In the genomic region with DNA sequence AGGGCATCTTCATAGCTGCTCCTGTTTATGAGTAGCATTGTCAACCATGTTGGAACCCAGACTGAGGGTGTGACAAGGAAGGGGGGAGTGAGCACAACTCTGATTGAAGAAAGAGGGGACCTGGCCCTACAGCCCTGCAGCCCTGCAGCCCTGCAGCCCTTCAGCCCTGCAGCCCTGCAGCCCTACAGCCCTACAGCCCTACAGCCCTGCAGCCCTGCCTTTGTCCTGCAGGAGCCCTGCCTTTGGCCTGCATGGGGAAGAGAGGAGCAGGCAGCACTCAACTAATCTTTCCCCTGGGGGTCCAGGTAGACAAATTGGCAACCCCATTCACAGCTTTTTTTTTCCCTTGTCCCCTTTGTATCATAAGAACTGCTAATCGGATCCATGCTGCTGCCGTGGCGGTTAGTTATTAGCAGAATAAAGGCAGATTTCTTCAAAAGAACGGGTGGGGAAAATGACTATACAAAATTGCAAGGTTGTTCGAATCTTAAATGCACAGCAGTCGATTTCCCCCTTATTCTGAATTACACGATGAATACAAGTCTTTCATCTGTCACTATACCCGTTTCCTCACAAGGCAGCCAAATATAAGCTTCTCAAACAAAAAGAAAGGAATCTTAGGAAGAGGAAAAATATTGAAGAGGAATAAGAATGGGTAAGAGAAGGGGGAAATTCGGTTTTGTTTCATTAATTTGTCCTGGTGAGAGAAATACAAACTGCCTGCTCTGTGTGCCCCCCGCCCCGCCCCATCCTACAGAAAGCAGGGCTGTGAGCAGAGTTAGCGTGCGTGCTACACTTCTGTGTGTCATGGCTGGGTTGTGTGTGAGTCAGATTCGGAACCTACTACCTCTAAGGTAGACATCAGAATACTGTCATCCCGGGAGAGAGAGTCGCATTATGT, we compare ENCODE assay signal across 22 mouse cellular contexts.
A peak's percentile ranks its signal among the peaks of the same experiment; 100 is the strongest.
DNase-seq lines count a peak whose midpoint lies in the region; ATAC-seq lines count a peak whose summit lies in the region.
"Had no signal": no experiment of that assay in that cellular context is flagged by ENCODE, and none has a peak within 500 bp of the region (broad histone marks: within the 10 kb centered on the region; RNA-seq: fewer than 3 reads in every experiment).

No protein-coding gene starts in this region.

- 0 out of 2 replicates have a peak, but pooled peaks have one; percentile 2 for ATAC-seq in hindbrain, embryonic 15.5 days (ENCODE audit: low FRiP score, low read depth)
- ATAC-seq in hindbrain, embryonic 16.5 days: no peak
- ATAC-seq in forebrain, embryonic 11.5 days (replicated peaks; ENCODE audit: low FRiP score): peak; percentile 63
- ATAC-seq in forebrain, embryonic 16.5 days: peak; percentile 39
- peak; percentile 38; the same call in 1 of the 2 replicates for ATAC-seq in midbrain, embryonic 15.5 days (replicated peaks)
- ATAC-seq in heart, embryonic 11.5 days (replicated peaks; ENCODE audit: insufficient number of reproducible peaks, low FRiP score, low TSS enrichment): no peak
- no peak for ATAC-seq in megakaryocyte, adult 5-6 weeks (ENCODE audit: poor library complexity, severe bottlenecking)
- ATAC-seq: inflammation-experienced regulatory T-cells, adult 6 months had no signal

- DNase-seq in forebrain, embryonic 11.5 days (ENCODE audit: low spot score): peak; percentile 72
- DNase-seq: cerebellum, adult 9-11 months; gastrocnemius, postnatal 36 days; heart, postnatal 10 days; kidney, adult 2 months; kidney, postnatal 14 days; right cerebral cortex, adult 18-20 months; spleen, adult 18-20 months; thymus, postnatal 25 days had no signal

- no peak overlapping the region for H3K27ac ChIP-seq in hindbrain, embryonic 15.5 days (replicated peaks)
- no peak overlapping the region for H3K27ac ChIP-seq in hindbrain, embryonic 16.5 days (ENCODE audit: low read depth, low read length)
- 0 out of 2 replicates have a peak overlapping the region, but pooled peaks have one; percentile 9 for H3K27ac ChIP-seq in forebrain, embryonic 11.5 days (ENCODE audit: low read depth, low read length)
- peak overlapping the region; percentile 6 for H3K27ac ChIP-seq in forebrain, embryonic 16.5 days (ENCODE audit: low read length)
- peak overlapping the region; percentile 36 for H3K27ac ChIP-seq in midbrain, embryonic 15.5 days
- no peak overlapping the region for H3K27ac ChIP-seq in heart, embryonic 11.5 days (ENCODE audit: low read depth, low read length)
- H3K27ac ChIP-seq: embryonic facial prominence, embryonic 13.5 days; heart, embryonic 10.5 days; left cerebral cortex, adult 2 months; liver, embryonic 14.5 days; lung, embryonic 15.5 days; neural tube, embryonic 12.5 days had no signal

- H3K9me3 ChIP-seq in hindbrain, embryonic 15.5 days: no peaks in the 10 kb centered on the region
- no peaks in the 10 kb centered on the region for H3K9me3 ChIP-seq in hindbrain, embryonic 16.5 days (ENCODE audit: control insufficient read depth, low read length)
- no peaks in the 10 kb centered on the region for H3K9me3 ChIP-seq in forebrain, embryonic 11.5 days (ENCODE audit: control insufficient read depth, low read length)
- no peaks in the 10 kb centered on the region for H3K9me3 ChIP-seq in forebrain, embryonic 16.5 days (ENCODE audit: control insufficient read depth, low read length)
- H3K9me3 ChIP-seq in midbrain, embryonic 15.5 days: no peaks in the 10 kb centered on the region
- no peaks in the 10 kb centered on the region for H3K9me3 ChIP-seq in heart, embryonic 11.5 days (replicated peaks; ENCODE audit: control insufficient read depth, low read length)
- H3K9me3 ChIP-seq: embryonic facial prominence, embryonic 13.5 days; heart, embryonic 10.5 days; lung, embryonic 15.5 days; neural tube, embryonic 12.5 days had no signal

- H3K27me3 ChIP-seq in hindbrain, embryonic 15.5 days: no peaks in the 10 kb centered on the region
- H3K27me3 ChIP-seq in hindbrain, embryonic 16.5 days (replicated peaks; ENCODE audit: control insufficient read depth, insufficient read depth, low read length): no peaks in the 10 kb centered on the region
- no peaks in the 10 kb centered on the region for H3K27me3 ChIP-seq in forebrain, embryonic 11.5 days (ENCODE audit: control insufficient read depth, insufficient read depth, low read length)
- no peaks in the 10 kb centered on the region for H3K27me3 ChIP-seq in forebrain, embryonic 16.5 days (replicated peaks; ENCODE audit: control insufficient read depth, insufficient read depth, low read length)
- H3K27me3 ChIP-seq in midbrain, embryonic 15.5 days (replicated peaks): no peaks in the 10 kb centered on the region
- no peaks in the 10 kb centered on the region for H3K27me3 ChIP-seq in heart, embryonic 11.5 days (ENCODE audit: control insufficient read depth, insufficient read depth, low read length)
- H3K27me3 ChIP-seq: embryonic facial prominence, embryonic 13.5 days; lung, embryonic 15.5 days; neural tube, embryonic 12.5 days had no signal

- WGBS in hindbrain, embryonic 15.5 days: 56% methylated on average over 16 of the region's 16 CpGs
- 59% methylated on average over 16 of the region's 16 CpGs for WGBS in hindbrain, embryonic 16.5 days
- 25% methylated on average over 16 of the region's 16 CpGs for WGBS in forebrain, embryonic 11.5 days
- 19% methylated on average over 16 of the region's 16 CpGs for WGBS in forebrain, embryonic 16.5 days
- WGBS in midbrain, embryonic 15.5 days: 42% methylated on average over 16 of the region's 16 CpGs
- WGBS in heart, embryonic 11.5 days (ENCODE audit: insufficient replicate concordance): 78% methylated on average over 16 of the region's 16 CpGs

- H3K4me2 ChIP-seq in hindbrain, embryonic 15.5 days: no peak overlapping the region
- no peak overlapping the region for H3K4me2 ChIP-seq in hindbrain, embryonic 16.5 days (ENCODE audit: low read length)
- no peak overlapping the region for H3K4me2 ChIP-seq in forebrain, embryonic 11.5 days (ENCODE audit: low read depth, low read length, severe bottlenecking)
- H3K4me2 ChIP-seq in forebrain, embryonic 16.5 days (ENCODE audit: low read length): no peak overlapping the region
- H3K4me2 ChIP-seq in midbrain, embryonic 15.5 days: no peak overlapping the region
- H3K4me2 ChIP-seq in heart, embryonic 11.5 days: no peak overlapping the region
- H3K4me2 ChIP-seq: embryonic facial prominence, embryonic 13.5 days; lung, embryonic 15.5 days; neural tube, embryonic 12.5 days had no signal

- no peak overlapping the region for H3K4me3 ChIP-seq in hindbrain, embryonic 15.5 days
- no peak overlapping the region for H3K4me3 ChIP-seq in hindbrain, embryonic 16.5 days (ENCODE audit: low read length)
- no peak overlapping the region for H3K4me3 ChIP-seq in forebrain, embryonic 11.5 days (ENCODE audit: low read depth, low read length)
- no peak overlapping the region for H3K4me3 ChIP-seq in forebrain, embryonic 16.5 days (replicated peaks; ENCODE audit: low read length)
- no peak overlapping the region for H3K4me3 ChIP-seq in midbrain, embryonic 15.5 days
- H3K4me3 ChIP-seq in heart, embryonic 11.5 days (ENCODE audit: low read depth, low read length): no peak overlapping the region
- H3K4me3 ChIP-seq: embryonic facial prominence, embryonic 13.5 days; heart, embryonic 10.5 days; left cerebral cortex, adult 2 months; lung, embryonic 15.5 days; neural tube, embryonic 12.5 days had no signal

- H3K9ac ChIP-seq in hindbrain, embryonic 15.5 days: no peak overlapping the region
- no peak overlapping the region; the same call in 1 of the 2 replicates for H3K9ac ChIP-seq in hindbrain, embryonic 16.5 days (ENCODE audit: low read depth, low read length)
- no peak overlapping the region; the same call in 1 of the 2 replicates for H3K9ac ChIP-seq in forebrain, embryonic 11.5 days (ENCODE audit: low read length)
- no peak overlapping the region for H3K9ac ChIP-seq in forebrain, embryonic 16.5 days (replicated peaks; ENCODE audit: low read depth, low read length)
- H3K9ac ChIP-seq in midbrain, embryonic 15.5 days: no peak overlapping the region
- H3K9ac ChIP-seq in heart, embryonic 11.5 days (ENCODE audit: low read depth, low read length): no peak overlapping the region
- H3K9ac ChIP-seq: embryonic facial prominence, embryonic 13.5 days; liver, embryonic 14.5 days; lung, embryonic 15.5 days; neural tube, embryonic 12.5 days had no signal

- H3K36me3 ChIP-seq in hindbrain, embryonic 15.5 days: no peaks in the 10 kb centered on the region
- no peaks in the 10 kb centered on the region for H3K36me3 ChIP-seq in hindbrain, embryonic 16.5 days (ENCODE audit: control insufficient read depth, insufficient read depth, low read length)
- no peaks in the 10 kb centered on the region for H3K36me3 ChIP-seq in forebrain, embryonic 11.5 days (ENCODE audit: control insufficient read depth, insufficient read depth, low read length)
- no peaks in the 10 kb centered on the region for H3K36me3 ChIP-seq in forebrain, embryonic 16.5 days (ENCODE audit: control insufficient read depth, insufficient read depth)
- H3K36me3 ChIP-seq in midbrain, embryonic 15.5 days (replicated peaks): no peaks in the 10 kb centered on the region
- H3K36me3 ChIP-seq in heart, embryonic 11.5 days (ENCODE audit: control insufficient read depth, insufficient read depth, low read length): no peaks in the 10 kb centered on the region
- H3K36me3 ChIP-seq: lung, embryonic 15.5 days; neural tube, embryonic 12.5 days had no signal

- peaks cover 23% of the 10 kb centered on the region for H3K4me1 ChIP-seq in hindbrain, embryonic 15.5 days (replicated peaks)
- H3K4me1 ChIP-seq in hindbrain, embryonic 16.5 days (ENCODE audit: control insufficient read depth, insufficient read depth, low read depth, low read length): peaks cover 11% of the 10 kb centered on the region
- H3K4me1 ChIP-seq in forebrain, embryonic 11.5 days (replicated peaks; ENCODE audit: control insufficient read depth, insufficient read depth, low read length): peaks cover 14% of the 10 kb centered on the region
- peaks cover 23% of the 10 kb centered on the region for H3K4me1 ChIP-seq in forebrain, embryonic 16.5 days (replicated peaks; ENCODE audit: control insufficient read depth, insufficient read depth, low read length)
- peaks cover 33% of the 10 kb centered on the region for H3K4me1 ChIP-seq in midbrain, embryonic 15.5 days
- H3K4me1 ChIP-seq in heart, embryonic 11.5 days (ENCODE audit: control insufficient read depth, insufficient read depth, low read length): peaks cover 7% of the 10 kb centered on the region; the same call in 1 of the 2 replicates

Comparison
In these comparisons a context has a peak if more than half of its experiments do, and no peak if none do; other contexts are left out.
1. ATAC-seq: peak in hindbrain, embryonic 15.5 days (single experiment), forebrain, embryonic 11.5 days (single experiment), forebrain, embryonic 16.5 days (single experiment) and midbrain, embryonic 15.5 days (single experiment); none in hindbrain, embryonic 16.5 days (single experiment), heart, embryonic 11.5 days (single experiment) and megakaryocyte, adult 5-6 weeks (single experiment).
2. H3K27ac ChIP-seq: peak in forebrain, embryonic 11.5 days (single experiment), forebrain, embryonic 16.5 days (single experiment) and midbrain, embryonic 15.5 days (single experiment); none in hindbrain, embryonic 15.5 days (single experiment), hindbrain, embryonic 16.5 days (single experiment) and heart, embryonic 11.5 days (single experiment).